Mouse (Mus musculus) urinary bladder, postnatal 4 days (tissue): ENCODE data around the gene Hcrtr1.
A peak's percentile ranks its signal among the peaks of the same experiment; 100 is the strongest.

Experiments
- DNase-seq, 2 experiments: peaks; one replicate each; pipeline ENCODE4 v3.0.0; 2021 to 2022; ENCODE audit warnings: low spot score in 2 of 2

Hcrtr1 gene

GRCm38 (mm10) chr4:130168280-130169183 is 29.4 kb upstream of the Hcrtr1 start:
- DNase-seq = peak; percentile 82 to 86

- no peak for DNase-seq
These were observed 28.7 kb upstream of the Hcrtr1 start for GRCm38 (mm10) chr4:130167814-130168213.

GRCm38 (mm10) chr4:130167321-130167720 is 28.2 kb upstream of the Hcrtr1 start:
- DNase-seq = no peak

- no peak for DNase-seq
These were observed 27.4 kb upstream of the Hcrtr1 start for GRCm38 (mm10) chr4:130166592-130166991.

- DNase-seq = no peak
These were observed 26.9 kb upstream of the Hcrtr1 start for GRCm38 (mm10) chr4:130166061-130166460.

GRCm38 (mm10) chr4:130164121-130164520 is 25.0 kb upstream of the Hcrtr1 start:
- DNase-seq = no peak

GRCm38 (mm10) chr4:130163391-130163861 is 24.3 kb upstream of the Hcrtr1 start:
- DNase-seq = peak in 1 of 2 experiments; percentile 55

GRCm38 (mm10) chr4:130161349-130161748 is 22.2 kb upstream of the Hcrtr1 start:
- no peak for DNase-seq

GRCm38 (mm10) chr4:130156812-130157371 is 17.7 kb upstream of the Hcrtr1 start:
- no peak for DNase-seq

GRCm38 (mm10) chr4:130154250-130154649 is 15.1 kb upstream of the Hcrtr1 start:
- no peak for DNase-seq

- DNase-seq = no peak
These were observed 9.2 kb upstream of the Hcrtr1 start for GRCm38 (mm10) chr4:130148405-130148804.

GRCm38 (mm10) chr4:130141786-130142185 is 2.6 kb upstream of the Hcrtr1 start:
- no peak for DNase-seq

- DNase-seq = no peak
These were observed 1.8 kb upstream of the Hcrtr1 start for GRCm38 (mm10) chr4:130140992-130141402.

- peak; percentile 65 to 77 for DNase-seq
These were observed 532 bp downstream of the Hcrtr1 start for GRCm38 (mm10) chr4:130138441-130139213.

GRCm38 (mm10) chr4:130133399-130133798 is 5.8 kb downstream of the Hcrtr1 start:
- no peak for DNase-seq

GRCm38 (mm10) chr4:130131448-130132105 is 7.6 kb downstream of the Hcrtr1 start:
- DNase-seq = no peak

- peak in 1 of 2 experiments; percentile 59 for DNase-seq
These were observed 8.4 kb downstream of the Hcrtr1 start for GRCm38 (mm10) chr4:130130641-130131350.

- no peak for DNase-seq
These were observed 9.1 kb downstream of the Hcrtr1 start for GRCm38 (mm10) chr4:130130082-130130481.

- DNase-seq = no peak
These were observed 10.3 kb downstream of the Hcrtr1 start for GRCm38 (mm10) chr4:130128907-130129306.

GRCm38 (mm10) chr4:130125935-130126334 is 13.2 kb downstream of the Hcrtr1 start:
- DNase-seq = no peak

GRCm38 (mm10) chr4:130125164-130125563 is 14.0 kb downstream of the Hcrtr1 start:
- no peak for DNase-seq
